Comparison of ENCODE assay signal across 12 mouse cellular contexts in the genomic region with DNA sequence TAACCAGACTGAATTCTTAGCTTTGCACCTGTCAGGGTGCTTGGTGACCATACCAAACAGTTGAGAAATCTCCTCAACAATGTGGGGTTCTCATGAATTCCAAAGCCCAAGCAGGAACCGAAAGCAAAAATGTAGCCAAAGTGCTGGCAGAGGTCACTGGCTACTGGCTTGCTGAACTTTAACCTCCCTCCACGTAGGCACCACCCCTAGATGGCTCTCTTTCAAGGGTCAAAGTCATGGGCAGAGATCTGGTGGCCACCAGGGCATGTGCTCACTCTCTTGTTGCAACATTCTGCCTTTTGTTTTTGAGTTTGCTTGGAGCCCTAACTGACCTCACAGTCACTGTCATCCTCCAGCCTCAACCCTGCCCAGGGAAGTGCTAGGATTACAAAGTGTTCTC. TPM values are rescaled to one million over a fixed set of nuclear protein-coding genes. Genes with fewer than 3 reads are reported as not detected.
DNase-seq lines count a peak whose midpoint lies in the region.
"Had no signal": no experiment of that assay in that cellular context is flagged by ENCODE, and none has a peak within 500 bp of the region (broad histone marks: within the 10 kb centered on the region; RNA-seq: fewer than 3 reads in every experiment).

No protein-coding gene starts in this region.

- intact Hi-C loops in heart, postnatal 25 days (cut with DNase I) = no loop called here

- peak overlapping the region; percentile 28 for H3K4me3 ChIP-seq in megakaryocyte, embryonic 14.5 days (replicated peaks)
- H3K4me3 ChIP-seq in embryonic facial prominence, embryonic 10.5 days = no peak overlapping the region
- H3K4me3 ChIP-seq: embryonic facial prominence, embryonic 13.5 days; heart, embryonic 13.5 days; midbrain, embryonic 15.5 days had no signal

- no peaks in the 10 kb centered on the region for H3K36me3 ChIP-seq in megakaryocyte, embryonic 14.5 days (replicated peaks; ENCODE audit: low read length)
- H3K36me3 ChIP-seq in embryonic facial prominence, embryonic 10.5 days (replicated peaks) = no peaks in the 10 kb centered on the region
- H3K36me3 ChIP-seq: embryonic facial prominence, embryonic 13.5 days; heart, embryonic 13.5 days; midbrain, embryonic 15.5 days had no signal

- DNase-seq in heart, adult 11 months = peak; percentile 95
- DNase-seq in heart, postnatal 25 days (ENCODE audit: low spot score) = no peak
- peak; percentile 30 to 52 for DNase-seq in adrenal gland, postnatal 36 days
- DNase-seq in liver = peak; percentile 46
- DNase-seq in embryonic facial prominence, embryonic 10.5 days (ENCODE audit: low spot score) = no peak
- DNase-seq in B cell, adult 2 months = no peak
- no peak for DNase-seq in embryo, embryonic 11 days

- peaks cover 22% of the 10 kb centered on the region for H3K27me3 ChIP-seq in megakaryocyte, embryonic 14.5 days (replicated peaks)
- H3K27me3 ChIP-seq in embryonic facial prominence, embryonic 10.5 days (replicated peaks; ENCODE audit: low read depth, poor library complexity, severe bottlenecking) = no peaks in the 10 kb centered on the region
- H3K27me3 ChIP-seq: embryonic facial prominence, embryonic 13.5 days; midbrain, embryonic 15.5 days had no signal

- WGBS in embryonic facial prominence, embryonic 10.5 days = 56% methylated on average over 2 of the region's 2 CpGs

- no peak overlapping the region for H3K27ac ChIP-seq in embryonic facial prominence, embryonic 10.5 days (replicated peaks)
- H3K27ac ChIP-seq: embryonic facial prominence, embryonic 13.5 days; heart, embryonic 13.5 days; hindbrain, postnatal 0 days; midbrain, embryonic 15.5 days had no signal

- peaks cover 53% of the 10 kb centered on the region for H3K4me1 ChIP-seq in megakaryocyte, embryonic 14.5 days
- 0 out of 2 replicates have a peak, but pooled peaks cover 2% of the 10 kb centered on the region for H3K4me1 ChIP-seq in embryonic facial prominence, embryonic 10.5 days
- H3K4me1 ChIP-seq: embryonic facial prominence, embryonic 13.5 days; heart, embryonic 13.5 days; midbrain, embryonic 15.5 days had no signal

- H3K9me3 ChIP-seq in megakaryocyte, embryonic 14.5 days = peaks cover 11% of the 10 kb centered on the region
- no peaks in the 10 kb centered on the region for H3K9me3 ChIP-seq in embryonic facial prominence, embryonic 10.5 days
- H3K9me3 ChIP-seq: embryonic facial prominence, embryonic 13.5 days; heart, embryonic 13.5 days; midbrain, embryonic 15.5 days had no signal

RNA-seq across cellular contexts. Expression of gene Ak2, which starts 8.1 kb away (rescaled TPM):
- 10 to 100 TPM; 72.9 to 73.9 TPM for total RNA-seq in heart, postnatal 25 days (2021)
- total RNA-seq in adrenal gland, postnatal 36 days (2021) = 100 to 1,000 TPM; 131 to 134 TPM
- 29.1 and 128 TPM in 2 replicates for polyA plus RNA-seq in megakaryocyte, embryonic 14.5 days (2012; ENCODE audit: insufficient read depth, low replicate concordance)
- polyA plus RNA-seq in embryonic facial prominence, embryonic 10.5 days (2016; fragmentation: Nextera tagmentation; extraction: Ambion mirVana) = 219 and 224 TPM in 2 replicates

RNA-seq across cellular contexts. Expression of gene Azin2, which starts 21.4 kb away (rescaled TPM):
- 1 to 10 TPM; 2.1 to 3.2 TPM for total RNA-seq in heart, postnatal 25 days (2021)
- total RNA-seq in adrenal gland, postnatal 36 days (2021) = 10 to 100 TPM; 51.6 to 70.4 TPM
- 7.6 and 12.2 TPM in 2 replicates for polyA plus RNA-seq in megakaryocyte, embryonic 14.5 days (2012; ENCODE audit: insufficient read depth, low replicate concordance)
- 11.4 and 12.1 TPM in 2 replicates for polyA plus RNA-seq in embryonic facial prominence, embryonic 10.5 days (2016; fragmentation: Nextera tagmentation; extraction: Ambion mirVana)

Comparison
In these comparisons a context has a peak if more than half of its experiments do, and no peak if none do; other contexts are left out.
1. DNase-seq: peak in heart, adult 11 months (single experiment), adrenal gland, postnatal 36 days (2 of 2) and liver (single experiment); none in heart, postnatal 25 days (single experiment), embryonic facial prominence, embryonic 10.5 days (single experiment), B cell, adult 2 months (0 of 2) and embryo, embryonic 11 days (single experiment).
2. RNA of gene Azin2, which starts 21.4 kb away (total RNA-seq): 51.6 to 70.4 TPM in adrenal gland, postnatal 36 days; 2.1 to 3.2 TPM in heart, postnatal 25 days; every median in the first group is over 10 times any median in the second.